Comparison of ENCODE assay signal across 22 mouse cellular contexts in the genomic region with DNA sequence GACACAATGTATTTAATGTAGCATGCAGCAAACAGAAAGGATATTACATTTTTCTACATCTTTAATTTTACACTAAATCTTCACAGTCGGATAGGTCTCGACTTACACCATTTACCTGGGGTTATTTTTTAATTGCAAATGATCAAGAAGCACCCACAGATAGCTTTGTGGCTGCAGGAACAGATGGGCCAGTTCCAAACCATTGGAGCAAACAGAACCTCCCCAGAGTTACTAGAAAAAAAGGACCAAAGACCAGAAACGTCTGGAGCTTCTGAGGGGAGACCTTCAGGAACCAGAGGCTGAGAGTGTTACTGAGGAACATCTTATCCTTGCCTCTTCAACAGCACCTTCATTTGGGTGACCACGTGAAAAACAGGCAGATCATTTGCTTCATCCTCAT.
"Had no signal": no experiment of that assay in that cellular context is flagged by ENCODE, and none has a peak within 500 bp of the region (broad histone marks: within the 10 kb centered on the region; RNA-seq: fewer than 3 reads in every experiment).

No protein-coding gene starts in this region.

- ATAC-seq: intestine, postnatal 0 days; liver, embryonic 12.5 days; midbrain, embryonic 13.5 days; midbrain, embryonic 16.5 days had no signal

- H3K36me3 ChIP-seq: limb, embryonic 10.5 days; limb, embryonic 13.5 days; liver, embryonic 12.5 days; liver, embryonic 15.5 days; lung, embryonic 15.5 days; midbrain, embryonic 10.5 days; midbrain, embryonic 13.5 days; neural tube, embryonic 13.5 days had no signal

- H3K4me1 ChIP-seq: liver, embryonic 12.5 days; liver, embryonic 15.5 days; megakaryocyte, embryonic 14.5 days; midbrain, embryonic 13.5 days; neural tube, embryonic 13.5 days had no signal

- H3K4me3 ChIP-seq: limb, embryonic 10.5 days; limb, embryonic 13.5 days; liver, embryonic 12.5 days; liver, embryonic 15.5 days; lung, embryonic 15.5 days; megakaryocyte, embryonic 14.5 days; midbrain, embryonic 10.5 days; midbrain, embryonic 13.5 days; myocyte; neural tube, embryonic 13.5 days had no signal

- H3K9me3 ChIP-seq: limb, embryonic 10.5 days; limb, embryonic 13.5 days; liver, embryonic 12.5 days; liver, embryonic 15.5 days; lung, embryonic 15.5 days; megakaryocyte, embryonic 14.5 days; midbrain, embryonic 10.5 days; midbrain, embryonic 13.5 days; neural tube, embryonic 13.5 days had no signal

- H3K9ac ChIP-seq: limb, embryonic 13.5 days; liver, embryonic 12.5 days; liver, embryonic 15.5 days; lung, embryonic 15.5 days; midbrain, embryonic 13.5 days; neural tube, embryonic 13.5 days had no signal

- DNase-seq: kidney, postnatal 14 days; layer of hippocampus, adult 9-11 months; liver; lung, adult 18-20 months; lung, postnatal 10 days; lung, postnatal 36 days; thymus, adult 2 months; thymus, postnatal 14 days; thymus, postnatal 4 days had no signal

- H3K27me3 ChIP-seq: limb, embryonic 13.5 days; liver, embryonic 12.5 days; liver, embryonic 15.5 days; lung, embryonic 15.5 days; megakaryocyte, embryonic 14.5 days; midbrain, embryonic 13.5 days; neural tube, embryonic 13.5 days had no signal

- H3K4me2 ChIP-seq: limb, embryonic 13.5 days; liver, embryonic 12.5 days; liver, embryonic 15.5 days; lung, embryonic 15.5 days; midbrain, embryonic 13.5 days; neural tube, embryonic 13.5 days had no signal

- H3K27ac ChIP-seq: limb, embryonic 10.5 days; limb, embryonic 13.5 days; liver, embryonic 12.5 days; liver, embryonic 15.5 days; lung, embryonic 15.5 days; midbrain, embryonic 10.5 days; midbrain, embryonic 13.5 days; neural tube, embryonic 13.5 days; stomach, postnatal 0 days had no signal
